Mouse (Mus musculus) embryonic facial prominence, embryonic 11.5 days (tissue): ENCODE results near the gene Mapk10. TPM values are rescaled to one million over a fixed set of nuclear protein-coding genes. Genes with fewer than 3 reads are reported as not detected.
"Not testable (repeated sequence)": the region's sequence is repeated elsewhere in the genome, so short reads cannot be mapped to it uniquely, and the experiment has no call there.

Experiments
- ATAC-seq: fragments of 200-750 bp; cut with Nextera tagmentation; replicated peaks from 2 replicates; pipeline ENCODE4 v1.8.0; 2017; ENCODE audit warnings: low read depth; ENCODE audit not compliant: insufficient number of reproducible peaks, low FRiP score, low TSS enrichment
- DNase-seq: peaks from one replicate; pipeline ENCODE4 v3.0.0-alpha.2; 2015; ENCODE audit warnings: low spot score
- H3K27ac ChIP-seq: fragments of 300-500 bp; sonication (generic); replicated peaks from 2 replicates; pipeline ENCODE4 v1.5.1; 2014; ENCODE audit warnings: mild to moderate bottlenecking, low read depth, low read length, control low read depth
- H3K27me3 ChIP-seq: fragments of 300-500 bp; sonication (generic); 2 replicates; pipeline ENCODE4 v1.6.1; 2014; ENCODE audit warnings: mild to moderate bottlenecking, low read length, moderate library complexity, mixed read lengths; ENCODE audit not compliant: control insufficient read depth, insufficient read depth
- H3K36me3 ChIP-seq: fragments of 300-500 bp; sonication (generic); replicated peaks from 2 replicates; pipeline ENCODE4 v1.6.1; 2014; ENCODE audit warnings: low read depth, mild to moderate bottlenecking, low read length, moderate library complexity, mixed read lengths; ENCODE audit not compliant: control insufficient read depth, insufficient read depth
- H3K4me1 ChIP-seq: fragments of 300-500 bp; sonication (generic); 2 replicates; pipeline ENCODE4 v1.6.1; 2014; ENCODE audit warnings: low read length, mixed read lengths; ENCODE audit not compliant: control insufficient read depth, insufficient read depth
- H3K4me2 ChIP-seq: fragments of 300-500 bp; sonication (generic); 2 replicates; pipeline ENCODE4 v1.6.1; 2014; ENCODE audit warnings: low read depth, mild to moderate bottlenecking, control low read depth, low read length, moderate library complexity
- H3K4me3 ChIP-seq: fragments of 300-500 bp; sonication (generic); 2 replicates; pipeline ENCODE4 v1.5.1; 2014; ENCODE audit warnings: low read depth, low read length, control low read depth
- H3K9ac ChIP-seq: fragments of 300-500 bp; sonication (generic); replicated peaks from 2 replicates; pipeline ENCODE4 v1.6.1; 2014; ENCODE audit warnings: mild to moderate bottlenecking, control low read depth, low read length
- H3K9me3 ChIP-seq: fragments of 300-500 bp; sonication (generic); replicated peaks from 2 replicates; pipeline ENCODE4 v1.6.1; 2016; ENCODE audit warnings: mild to moderate bottlenecking, low read length, inconsistent platforms, mixed read lengths; ENCODE audit not compliant: control insufficient read depth
- WGBS: fragments of 180-500 bp; shearing (Covaris S2); extraction: QIAGEN DNeasy Blood & Tissue Kit; methylation state at CpG from one replicate; pipeline ENCODE4 v1.1.7; 2014; 5-methylcytosine and 5-hydroxymethylcytosine counted together
- polyA plus RNA-seq: library from polyadenylated mRNA; unstranded; fragments of >200 nt; fragmentation: Nextera tagmentation; extraction: Ambion mirVana; gene quantifications from 2 replicates; pipeline ENCODE4 v1.2.1, GENCODE M21; 2014

Gene Mapk10
- polyA plus RNA-seq, 1 experiment from 2014 or later: 11.9 TPM

DNA sequence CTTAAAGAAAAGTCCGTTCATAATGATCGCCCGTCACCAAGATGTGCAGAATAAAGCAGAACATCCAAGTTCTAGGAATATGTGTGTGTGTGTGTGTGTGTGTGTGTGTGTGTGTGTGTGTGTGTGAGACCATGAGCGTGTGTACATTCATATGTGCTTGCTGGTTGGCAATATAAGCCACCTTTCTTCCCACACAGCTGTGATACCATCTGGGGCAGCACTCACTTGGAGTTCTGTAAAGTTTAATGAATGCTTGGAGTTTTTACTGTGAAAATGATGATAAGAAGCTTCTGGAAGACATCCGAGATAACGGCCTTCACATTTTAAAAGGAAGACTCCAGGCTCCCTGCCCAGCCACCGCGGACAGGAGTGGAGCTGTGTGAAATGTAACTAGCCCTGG lies 264.5 kb downstream of the Mapk10 start:
- WGBS: 89% methylated on average over 8 of the region's 8 CpGs
- no peak overlapping the region for H3K27ac ChIP-seq
- ATAC-seq: no peak

DNA sequence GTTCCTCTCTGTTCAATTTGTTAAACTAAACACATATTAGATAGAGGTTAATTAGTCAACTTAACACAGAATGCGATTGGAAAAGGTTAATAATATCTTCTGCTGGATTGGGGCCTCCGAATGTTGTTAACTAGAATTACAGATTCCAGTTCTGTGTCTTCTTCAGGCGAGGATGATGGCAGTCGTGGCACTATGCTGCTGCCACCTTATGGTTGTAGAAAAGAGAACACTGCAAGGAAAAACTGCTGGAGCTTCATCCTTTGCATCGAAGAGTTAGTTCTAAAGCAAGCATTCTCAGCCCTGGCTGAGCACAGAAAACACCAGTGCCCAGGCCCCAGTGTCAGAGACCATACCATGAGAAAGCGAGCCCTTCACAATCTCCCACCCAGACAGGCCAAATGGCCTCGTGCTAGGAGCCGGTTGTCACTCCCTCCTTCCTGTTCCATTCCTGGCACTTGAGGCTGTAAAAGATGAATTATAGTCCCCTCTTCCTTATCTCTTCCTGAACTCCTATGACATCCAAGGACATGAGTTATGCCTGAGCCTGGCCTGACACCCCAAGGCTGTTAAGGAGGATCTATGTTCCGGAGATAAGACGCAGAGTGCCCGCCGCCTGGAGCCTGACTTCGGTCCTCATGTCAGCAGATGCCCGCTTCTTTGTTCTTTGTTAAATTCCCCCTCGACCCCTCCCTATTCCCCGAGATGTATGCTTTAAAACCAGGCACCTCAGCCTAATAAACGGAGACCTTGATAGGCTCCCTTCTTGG lies 267.1 kb downstream of the Mapk10 start:
- 84% methylated on average over 17 of the region's 17 CpGs for WGBS
- not testable (repeated sequence) for H3K36me3 ChIP-seq, H3K4me2 ChIP-seq, H3K27ac ChIP-seq, H3K9me3 ChIP-seq, ATAC-seq, H3K4me1 ChIP-seq, H3K9ac ChIP-seq, DNase-seq, H3K4me3 ChIP-seq, H3K27me3 ChIP-seq

More for the DNA sequence above, 264.5 kb downstream of the Mapk10 start:
- Histone ChIP-seq H3K9ac (no peak overlapping the region), H3K27me3 (no peaks in the 10 kb centered on the region), H3K4me2 (no peak overlapping the region), H3K4me3 (no peak overlapping the region), H3K9me3 (no peaks in the 10 kb centered on the region), H3K4me1 (no peaks in the 10 kb centered on the region), H3K36me3 (no peaks in the 10 kb centered on the region)
- DNase-seq: no peak

DNA sequence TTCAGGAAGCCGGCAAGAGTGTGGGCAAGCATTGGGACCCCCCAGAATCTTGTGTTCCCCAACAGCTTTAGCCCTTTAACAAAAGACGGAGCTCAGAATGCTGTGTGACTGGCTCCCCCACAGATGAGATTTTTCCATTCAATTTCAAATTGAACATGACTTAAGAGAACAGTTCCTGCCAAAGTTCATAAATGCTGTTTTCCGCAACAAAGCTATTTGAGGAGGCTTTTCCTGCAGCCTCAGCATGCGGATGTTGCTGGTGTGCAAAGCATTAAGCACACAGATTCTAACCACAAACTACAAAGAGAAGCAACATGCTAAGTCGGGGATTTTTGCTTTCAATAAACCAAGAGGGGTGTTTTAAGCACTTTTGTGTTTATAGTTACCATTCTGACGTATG lies 281.0 kb downstream of the Mapk10 start:
- Histone ChIP-seq H3K4me1 (no peaks in the 10 kb centered on the region), H3K36me3 (no peaks in the 10 kb centered on the region)

DNA sequence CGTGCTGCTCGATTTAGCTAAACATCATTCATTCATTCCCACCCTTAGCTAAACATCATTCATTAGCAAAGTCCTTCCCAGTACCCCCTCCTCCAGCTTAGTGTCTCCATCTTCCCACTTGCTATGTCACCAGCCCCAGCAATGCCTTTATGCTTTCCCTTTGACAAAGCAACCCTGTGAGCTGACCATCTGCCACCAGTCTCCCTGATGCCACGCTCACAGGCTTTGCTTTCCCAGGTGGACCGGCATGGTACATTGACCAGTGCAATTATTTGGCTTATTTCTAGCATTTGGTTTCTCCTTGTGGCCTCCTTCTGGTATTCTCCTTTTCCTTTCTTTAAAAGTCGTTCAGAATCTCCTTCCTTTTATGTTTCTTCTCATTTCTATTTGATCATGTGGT lies 284.3 kb downstream of the Mapk10 start:
- Histone ChIP-seq H3K27ac (no peak overlapping the region), H3K9ac (no peak overlapping the region), H3K9me3 (no peaks in the 10 kb centered on the region), H3K27me3 (no peaks in the 10 kb centered on the region), H3K4me2 (no peak overlapping the region), H3K4me3 (no peak overlapping the region), H3K4me1 (no peaks in the 10 kb centered on the region), H3K36me3 (no peaks in the 10 kb centered on the region)
- no peak for DNase-seq
- no peak for ATAC-seq
- 81% methylated on average over 5 of the region's 5 CpGs for WGBS

More for the DNA sequence above, 281.0 kb downstream of the Mapk10 start:
- Histone ChIP-seq H3K4me3 (no peak overlapping the region), H3K27me3 (no peaks in the 10 kb centered on the region), H3K9me3 (no peaks in the 10 kb centered on the region), H3K27ac (no peak overlapping the region), H3K9ac (no peak overlapping the region), H3K4me2 (no peak overlapping the region)
- 59% methylated on average over 6 of the region's 6 CpGs for WGBS
- DNase-seq (no peak), ATAC-seq (no peak)

DNA sequence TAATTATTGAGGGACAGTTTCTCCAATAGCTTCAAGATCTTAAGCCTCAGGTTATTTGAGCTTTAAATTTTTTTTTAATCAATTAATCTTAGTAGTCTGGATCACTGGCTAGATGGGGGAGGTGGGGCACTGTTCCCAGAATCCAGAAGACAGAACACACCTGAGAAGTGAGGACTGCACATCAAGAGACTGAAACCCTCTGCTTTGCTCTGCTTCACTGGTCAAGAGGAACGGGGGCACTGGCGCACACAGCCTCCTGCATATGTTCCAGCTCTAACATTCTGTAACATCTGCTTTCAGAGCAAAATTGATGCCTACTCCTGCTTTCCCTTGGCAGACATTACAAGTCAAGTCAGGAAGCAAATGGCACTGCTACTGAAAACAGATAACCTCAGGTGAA lies 290.9 kb downstream of the Mapk10 start:
- H3K9me3 ChIP-seq: no peaks in the 10 kb centered on the region
- DNase-seq (no peak), ATAC-seq (no peak)
- H3K4me1 ChIP-seq: no peaks in the 10 kb centered on the region
- no peak overlapping the region for H3K27ac ChIP-seq
- H3K4me2 ChIP-seq: no peak overlapping the region
- no peaks in the 10 kb centered on the region for H3K27me3 ChIP-seq
- WGBS: 91% methylated on average over 2 of the region's 2 CpGs
- H3K36me3 ChIP-seq: no peaks in the 10 kb centered on the region
- H3K4me3 ChIP-seq: no peak overlapping the region
- no peak overlapping the region for H3K9ac ChIP-seq

DNA sequence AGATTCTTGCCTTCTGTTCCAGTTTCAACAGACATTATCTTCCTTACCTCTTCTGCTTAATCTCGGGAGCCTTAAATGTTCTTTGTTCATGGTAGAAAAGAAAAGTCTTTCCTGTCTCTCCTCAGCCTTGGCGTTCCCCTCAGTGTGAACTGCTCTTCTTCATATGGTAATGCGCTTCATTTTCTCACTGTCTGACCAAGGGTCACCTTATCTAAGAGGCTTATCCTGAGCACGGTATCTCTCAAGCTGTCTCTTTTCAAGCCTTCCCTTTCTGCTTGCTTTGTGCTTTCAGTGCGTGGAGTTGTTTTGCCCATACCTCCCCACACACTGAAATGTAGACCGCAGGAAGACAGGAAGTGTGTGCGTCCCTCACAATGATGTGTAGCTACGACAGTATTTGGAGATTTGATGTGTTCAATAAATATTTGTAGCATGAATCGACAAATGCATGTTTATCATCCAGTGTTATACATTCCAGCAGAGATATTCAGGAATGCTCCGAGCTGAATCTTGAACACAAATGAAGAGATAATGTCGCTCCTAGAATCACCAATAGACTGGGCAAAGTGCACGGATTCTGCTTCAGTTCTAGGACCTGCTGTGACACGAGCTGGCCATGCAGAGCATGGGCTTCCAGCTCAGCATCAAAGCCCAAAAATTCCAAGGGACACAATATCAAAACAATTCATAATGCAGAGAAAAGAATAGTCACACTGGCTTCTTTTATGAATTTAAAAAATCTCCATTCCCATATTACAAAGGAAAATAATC lies 305.5 kb downstream of the Mapk10 start:
- H3K4me3 ChIP-seq: no peak overlapping the region
- H3K4me2 ChIP-seq: no peak overlapping the region
- no peaks in the 10 kb centered on the region for H3K36me3 ChIP-seq
- no peak for ATAC-seq
- H3K27me3 ChIP-seq: no peaks in the 10 kb centered on the region
- no peaks in the 10 kb centered on the region for H3K9me3 ChIP-seq
- no peak overlapping the region for H3K9ac ChIP-seq
- no peak for DNase-seq
- no peak overlapping the region for H3K27ac ChIP-seq
- no peaks in the 10 kb centered on the region for H3K4me1 ChIP-seq
- WGBS: 65% methylated on average over 13 of the region's 13 CpGs

DNA sequence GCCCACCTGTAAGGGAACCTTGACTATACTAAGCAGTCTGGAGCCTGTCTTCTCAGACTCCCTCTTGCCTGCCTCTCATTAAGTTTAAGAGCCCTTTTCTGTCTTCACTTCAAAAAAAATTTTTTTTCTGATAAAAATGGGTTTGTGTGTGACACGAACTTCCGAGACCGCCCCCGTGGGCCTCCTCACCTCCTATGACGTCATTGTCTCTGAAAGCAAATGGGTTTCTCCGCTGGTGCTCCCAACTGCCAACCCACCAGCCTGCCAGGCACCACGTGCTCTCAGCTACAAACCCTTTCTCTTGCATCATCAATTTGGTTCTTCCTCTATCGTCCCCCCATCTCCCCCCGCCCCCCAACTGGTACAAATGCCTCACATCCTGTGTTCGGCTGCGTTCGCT lies 307.1 kb downstream of the Mapk10 start:
- Histone ChIP-seq H3K4me1 (no peaks in the 10 kb centered on the region), H3K4me2 (no peak overlapping the region), H3K9ac (no peak overlapping the region), H3K27me3 (no peaks in the 10 kb centered on the region), H3K4me3 (no peak overlapping the region), H3K27ac (no peak overlapping the region), H3K9me3 (no peaks in the 10 kb centered on the region), H3K36me3 (no peaks in the 10 kb centered on the region)
- WGBS: 83% methylated on average over 12 of the region's 12 CpGs
- no peak for DNase-seq
- no peak for ATAC-seq

DNA sequence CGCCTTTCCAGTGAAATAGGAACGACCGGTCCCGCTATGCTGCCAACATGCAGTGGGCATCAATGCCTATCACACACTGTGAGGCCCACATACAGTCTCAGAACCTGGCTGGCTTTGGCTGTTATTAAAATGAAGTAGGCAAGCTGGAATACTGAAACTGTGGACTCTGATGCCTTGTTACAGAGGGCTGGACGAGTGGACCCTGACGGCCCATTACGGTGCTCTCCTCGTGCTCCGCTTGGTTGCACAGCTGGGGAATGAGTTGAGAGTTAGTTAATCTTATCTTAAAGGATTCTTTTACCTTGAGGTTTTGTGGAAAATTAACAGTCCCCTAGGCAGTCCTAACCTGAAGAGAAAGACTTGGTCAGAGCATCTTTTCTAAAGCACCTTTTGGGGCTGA lies 307.6 kb downstream of the Mapk10 start:
- no peaks in the 10 kb centered on the region for H3K9me3 ChIP-seq
- no peaks in the 10 kb centered on the region for H3K36me3 ChIP-seq
- no peak overlapping the region for H3K4me2 ChIP-seq
- no peaks in the 10 kb centered on the region for H3K27me3 ChIP-seq
- no peaks in the 10 kb centered on the region for H3K4me1 ChIP-seq
- no peak overlapping the region for H3K4me3 ChIP-seq
- no peak overlapping the region for H3K27ac ChIP-seq
- WGBS: 91% methylated on average over 9 of the region's 9 CpGs
- ATAC-seq (no peak), DNase-seq (no peak)
- no peak overlapping the region for H3K9ac ChIP-seq
